Mouse (Mus musculus): ENCODE measurements around the gene Cga. TPM values are rescaled to one million over a fixed set of nuclear protein-coding genes. Genes with fewer than 3 reads are reported as not detected.

The Cga gene
- polyA plus RNA-seq, 1 experiment from 2014 or later = not detected

GRCm38 (mm10) chr4:34941046-34941445, 47.5 kb downstream of the Cga start:
- Histone ChIP-seq H3K9me3 (no peaks in the 10 kb centered on the region), H3K27me3 (replicated peaks) (no peaks in the 10 kb centered on the region), H3K27ac (no peak overlapping the region), H3K9ac (no peak overlapping the region), H3K4me3 (no peak overlapping the region), H3K4me2 (replicated peaks) (no peak overlapping the region), H3K36me3 (no peaks in the 10 kb centered on the region), H3K4me1 (no peaks in the 10 kb centered on the region)
- 95% methylated on average over 25 of the region's 25 CpGs for WGBS
- no peak for ATAC-seq (ENCODE audit: low FRiP score, low read depth)

- Histone ChIP-seq H3K4me2 (replicated peaks) (no peak overlapping the region), H3K4me1 (no peaks in the 10 kb centered on the region)
- no peak for ATAC-seq (ENCODE audit: low FRiP score, low read depth)
Measured at GRCm38 (mm10) chr4:34947181-34947580, 53.6 kb downstream of the Cga start.

GRCm38 (mm10) chr4:34953716-34954115, 60.1 kb downstream of the Cga start:
- H3K9me3 ChIP-seq = no peaks in the 10 kb centered on the region
- H3K9ac ChIP-seq = no peak overlapping the region
- ATAC-seq (ENCODE audit: low FRiP score, low read depth) = no peak
- H3K27me3 ChIP-seq (replicated peaks) = no peaks in the 10 kb centered on the region
- WGBS = 82% methylated on average over 10 of the region's 10 CpGs
- no peak overlapping the region for H3K4me3 ChIP-seq
- no peak overlapping the region for H3K27ac ChIP-seq
- no peak overlapping the region for H3K4me2 ChIP-seq (replicated peaks)
- H3K4me1 ChIP-seq = no peaks in the 10 kb centered on the region
- H3K36me3 ChIP-seq = no peaks in the 10 kb centered on the region

More at GRCm38 (mm10) chr4:34947181-34947580, 53.6 kb downstream of the Cga start:
- no peak overlapping the region for H3K9ac ChIP-seq
- H3K27ac ChIP-seq = no peak overlapping the region
- no peaks in the 10 kb centered on the region for H3K9me3 ChIP-seq
- H3K27me3 ChIP-seq (replicated peaks) = no peaks in the 10 kb centered on the region
- no peaks in the 10 kb centered on the region for H3K36me3 ChIP-seq
- no peak overlapping the region for H3K4me3 ChIP-seq

Other genes starting within 250 kb of the Cga start
- 49.7 and 50.5 TPM in 2 replicates for gene Slc35a1, start 206.3 kb upstream of the Cga start, polyA plus RNA-seq (2016; fragmentation: Nextera tagmentation; extraction: Ambion mirVana)
- 0.73 and 0.74 TPM in 2 replicates for gene Cfap206, start 163.6 kb upstream of the Cga start, polyA plus RNA-seq (2016; fragmentation: Nextera tagmentation; extraction: Ambion mirVana)
- gene Gm136, start 137.5 kb upstream of the Cga start, polyA plus RNA-seq (2016; fragmentation: Nextera tagmentation; extraction: Ambion mirVana) = not detected in 2 replicates
- gene Smim8, start 115.4 kb upstream of the Cga start, polyA plus RNA-seq (2016; fragmentation: Nextera tagmentation; extraction: Ambion mirVana) = 42.3 and 43.5 TPM in 2 replicates
- 32.6 and 34.7 TPM in 2 replicates for gene Zfp292, start 10.8 kb upstream of the Cga start, polyA plus RNA-seq (2016; fragmentation: Nextera tagmentation; extraction: Ambion mirVana)